Mouse (Mus musculus) myocyte (in vitro differentiated cells): Measurements from ENCODE around the gene Rtkn. TPM values are rescaled to one million over a fixed set of nuclear protein-coding genes. Genes with fewer than 3 reads are reported as not detected.
A peak's percentile ranks its signal among the peaks of the same experiment; 100 is the strongest.
"Not testable (repeated sequence)": the region's sequence is repeated elsewhere in the genome, so short reads cannot be mapped to it uniquely, and the experiment has no call there.

ENCODE experiments used
- H3K27me3 ChIP-seq: one replicate; pipeline ENCODE4 v1.6.1; 2011; ENCODE audit not compliant: control insufficient read depth, insufficient read depth, insufficient read length
- H3K36me3 ChIP-seq: one replicate; pipeline ENCODE4 v1.6.1; 2011; ENCODE audit not compliant: control insufficient read depth, insufficient read depth
- H3K4me2 ChIP-seq: one replicate; pipeline ENCODE4 v1.6.1; 2011; ENCODE audit warnings: low read depth, control low read depth
- H3K4me3 ChIP-seq: one replicate; pipeline ENCODE4 v1.5.1; 2011; ENCODE audit warnings: mild to moderate bottlenecking, control low read depth, moderate library complexity
- H3K79me2 ChIP-seq: one replicate; pipeline ENCODE4 v1.6.1; 2011; ENCODE audit not compliant: control insufficient read depth, insufficient read depth
- H3ac ChIP-seq: one replicate; pipeline ENCODE4 v1.6.1; 2011; ENCODE audit not compliant: control insufficient read depth, insufficient read length
- CEBPB ChIP-seq: IDR thresholded peaks from 2 replicates; pipeline ENCODE4 v1.6.1; 2011; ENCODE audit warnings: mild to moderate bottlenecking, moderate library complexity; ENCODE audit not compliant: poor library complexity, insufficient read depth, severe bottlenecking
- E2F4 ChIP-seq: IDR thresholded peaks from one replicate; pipeline ENCODE4 v1.6.1; 2011; ENCODE audit warnings: mild to moderate bottlenecking, control low read depth, moderate library complexity; ENCODE audit not compliant: insufficient read depth
- MAX ChIP-seq: IDR thresholded peaks from one replicate; pipeline ENCODE4 v1.6.1; 2011; ENCODE audit warnings: low read depth, mild to moderate bottlenecking, control low read depth
- MYOD1 ChIP-seq, 3 experiments: IDR thresholded peaks; one replicate each; pipeline ENCODE4 v1.6.1; 2011; ENCODE audit warnings: control low read depth in 2 of 3, low read depth in 2 of 3, mild to moderate bottlenecking in 2 of 3, moderate library complexity in 1 of 3; ENCODE audit not compliant: insufficient read length in 2 of 3, control insufficient read depth in 1 of 3
- MYOG ChIP-seq, 3 experiments: IDR thresholded peaks; one replicate each; pipeline ENCODE4 v1.6.1; 2011; ENCODE audit warnings: control low read depth in 2 of 3, low read depth in 2 of 3, mild to moderate bottlenecking in 2 of 3; ENCODE audit not compliant: insufficient read length in 2 of 3, control insufficient read depth in 1 of 3, insufficient read depth in 1 of 3
- POLR2A ChIP-seq: IDR thresholded peaks from one replicate; pipeline ENCODE4 v1.6.1; 2011; ENCODE audit warnings: low read depth, mild to moderate bottlenecking, control low read depth, moderate library complexity; ENCODE audit not compliant: insufficient read length
- POLR2AphosphoS2 ChIP-seq: IDR thresholded peaks from one replicate; pipeline ENCODE4 v1.6.1; 2011; ENCODE audit warnings: low read depth, control low read depth; ENCODE audit not compliant: insufficient read length
- REST ChIP-seq: IDR thresholded peaks from one replicate; pipeline ENCODE4 v1.6.1; 2011; ENCODE audit warnings: mild to moderate bottlenecking, control low read depth, moderate library complexity; ENCODE audit not compliant: insufficient read depth, insufficient read length
- SRF ChIP-seq: IDR thresholded peaks from one replicate; pipeline ENCODE4 v1.6.1; 2011; ENCODE audit warnings: low read depth; ENCODE audit not compliant: control insufficient read depth, insufficient read length
- TCF12 ChIP-seq: IDR thresholded peaks from one replicate; pipeline ENCODE4 v1.6.1; 2011; ENCODE audit warnings: mild to moderate bottlenecking, control low read depth; ENCODE audit not compliant: poor library complexity, insufficient read depth, severe bottlenecking
- TCF3 ChIP-seq: IDR thresholded peaks from one replicate; pipeline ENCODE4 v1.6.1; 2011; ENCODE audit warnings: low read depth, control low read depth; ENCODE audit not compliant: insufficient read length
- USF1 ChIP-seq: IDR thresholded peaks from one replicate; pipeline ENCODE4 v1.6.1; 2011; ENCODE audit warnings: low read depth, mild to moderate bottlenecking, control low read depth, moderate library complexity
- polyA plus RNA-seq: library from polyadenylated mRNA; unstranded; fragments of >200 nt; fragmentation: generic; extraction: Trizol; gene quantifications from one replicate; pipeline ENCODE4 v1.2.1, GENCODE M21; 2012; ENCODE audit warnings: missing spikeins

Rtkn gene
- polyA plus RNA-seq, 1 experiment = 29.7 TPM

DNA sequence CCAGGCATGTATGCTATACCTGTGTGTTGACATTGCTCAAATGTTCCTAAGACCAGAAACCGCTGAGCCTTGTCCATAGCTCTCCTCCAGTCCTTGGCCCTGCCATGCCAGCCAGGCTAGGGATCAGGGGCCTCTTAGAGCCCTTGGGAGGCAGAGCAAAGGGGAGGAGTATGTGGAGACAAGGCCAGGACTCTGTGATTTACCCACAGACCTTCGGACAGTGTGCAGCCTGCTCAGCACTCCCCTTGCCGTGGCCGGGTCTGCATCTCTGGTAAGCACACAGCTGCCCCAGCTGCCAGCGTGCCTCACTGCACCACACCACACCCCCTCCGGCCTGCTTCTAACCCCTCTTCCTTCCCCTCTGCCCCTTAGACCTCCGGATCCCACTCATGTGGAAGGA, 12.0 kb downstream of the Rtkn start:
- peaks cover 12% of the 10 kb centered on the region for H3K36me3 ChIP-seq
- TF ChIP-seq TCF3 (no peak), POLR2AphosphoS2 (no peak), USF1 (no peak), TCF12 (no peak), REST (no peak), POLR2A (no peak), MAX (no peak), E2F4 (no peak), MYOG (IDR thresholded peaks at IDR 0.05; ENCODE audit: control insufficient read depth in 1 of 3, insufficient read depth in 1 of 3, insufficient read length in 2 of 3, low read depth in 2 of 3) (no peak), MYOD1 (IDR thresholded peaks at IDR 0.05; ENCODE audit: control insufficient read depth in 1 of 3, insufficient read length in 2 of 3, low read depth in 2 of 3) (no peak), CEBPB (no peak), SRF (no peak)
- no peaks in the 10 kb centered on the region for H3K27me3 ChIP-seq
- H3K4me3 ChIP-seq = no peak overlapping the region
- H3K4me2 ChIP-seq = no peak overlapping the region
- H3ac ChIP-seq = no peak overlapping the region
- H3K79me2 ChIP-seq = peaks cover 17% of the 10 kb centered on the region

GRCm38 (mm10) chr6:83151721-83152120, 16.5 kb downstream of the Rtkn start:
- Histone ChIP-seq H3K4me2 (no peak overlapping the region), H3K79me2 (no peaks in the 10 kb centered on the region), H3K36me3 (peaks cover 10% of the 10 kb centered on the region), H3K4me3 (no peak overlapping the region), H3ac (no peak overlapping the region), H3K27me3 (no peaks in the 10 kb centered on the region)
- TF ChIP-seq CEBPB (no peak), POLR2A (no peak), MYOD1 (IDR thresholded peaks at IDR 0.05; ENCODE audit: control insufficient read depth in 1 of 3, insufficient read length in 2 of 3, low read depth in 2 of 3) (no peak), TCF3 (no peak), REST (no peak), POLR2AphosphoS2 (no peak), SRF (no peak), TCF12 (no peak), MYOG (IDR thresholded peaks at IDR 0.05; ENCODE audit: control insufficient read depth in 1 of 3, insufficient read depth in 1 of 3, insufficient read length in 2 of 3, low read depth in 2 of 3) (no peak), USF1 (no peak), E2F4 (no peak), MAX (no peak)

DNA sequence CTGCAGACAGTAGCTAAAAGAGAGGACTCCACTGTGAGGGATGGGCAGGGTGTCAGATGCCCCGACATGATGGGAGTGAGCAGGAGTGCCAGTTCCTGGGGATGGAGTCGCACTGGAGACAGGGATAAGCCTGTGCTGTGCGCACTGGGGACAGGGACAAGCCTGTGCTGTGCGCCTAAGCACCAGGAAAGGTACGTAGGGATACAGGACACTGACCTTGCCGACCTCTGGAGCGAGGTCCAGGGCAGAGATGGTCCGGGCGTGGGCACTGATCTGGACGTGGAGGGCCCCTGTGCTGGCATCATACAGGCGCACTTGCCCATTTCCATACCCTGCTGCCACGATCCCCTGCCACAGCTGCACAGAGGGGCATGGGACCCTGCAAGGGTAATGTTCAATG, 17.8 kb downstream of the Rtkn start:
- no peak overlapping the region for H3K4me2 ChIP-seq
- H3K36me3 ChIP-seq = peaks cover 9% of the 10 kb centered on the region
- H3K79me2 ChIP-seq = no peaks in the 10 kb centered on the region
- H3ac ChIP-seq = no peak overlapping the region
- H3K4me3 ChIP-seq = no peak overlapping the region
- no peaks in the 10 kb centered on the region for H3K27me3 ChIP-seq
- TF ChIP-seq CEBPB (no peak), TCF12 (no peak), E2F4 (no peak), POLR2A (peak; percentile 25), MAX (no peak), POLR2AphosphoS2 (peak; percentile 81), TCF3 (no peak), SRF (no peak), REST (no peak)

DNA sequence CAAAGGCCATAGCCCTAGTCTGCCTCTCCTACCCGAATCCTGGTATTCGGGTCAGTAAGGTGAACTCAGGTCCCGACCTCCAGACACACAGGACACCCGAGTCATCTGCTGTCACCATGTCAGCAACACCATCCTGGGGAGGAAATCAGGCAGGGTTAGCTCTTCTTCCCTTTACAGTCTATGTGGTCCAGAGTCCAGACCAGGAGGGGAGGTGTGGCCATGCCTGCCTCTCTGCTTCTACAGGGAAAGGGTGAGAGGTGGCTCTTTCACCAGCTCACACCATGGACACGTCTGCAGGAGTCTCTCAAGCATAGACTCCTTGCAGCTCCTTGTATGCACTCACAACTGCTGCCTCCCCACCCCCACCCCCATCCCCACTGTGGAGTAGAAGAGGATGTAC, 18.2 kb downstream of the Rtkn start:
- TF ChIP-seq TCF12 (no peak), POLR2AphosphoS2 (peak; percentile 8), POLR2A (no peak), MYOD1 (IDR thresholded peaks at IDR 0.05; ENCODE audit: control insufficient read depth in 1 of 3, insufficient read length in 2 of 3, low read depth in 2 of 3) (no peak)
- Histone ChIP-seq H3K4me2 (no peak overlapping the region), H3K4me3 (no peak overlapping the region), H3ac (no peak overlapping the region), H3K36me3 (peaks cover 9% of the 10 kb centered on the region), H3K27me3 (no peaks in the 10 kb centered on the region), H3K79me2 (no peaks in the 10 kb centered on the region)

DNA sequence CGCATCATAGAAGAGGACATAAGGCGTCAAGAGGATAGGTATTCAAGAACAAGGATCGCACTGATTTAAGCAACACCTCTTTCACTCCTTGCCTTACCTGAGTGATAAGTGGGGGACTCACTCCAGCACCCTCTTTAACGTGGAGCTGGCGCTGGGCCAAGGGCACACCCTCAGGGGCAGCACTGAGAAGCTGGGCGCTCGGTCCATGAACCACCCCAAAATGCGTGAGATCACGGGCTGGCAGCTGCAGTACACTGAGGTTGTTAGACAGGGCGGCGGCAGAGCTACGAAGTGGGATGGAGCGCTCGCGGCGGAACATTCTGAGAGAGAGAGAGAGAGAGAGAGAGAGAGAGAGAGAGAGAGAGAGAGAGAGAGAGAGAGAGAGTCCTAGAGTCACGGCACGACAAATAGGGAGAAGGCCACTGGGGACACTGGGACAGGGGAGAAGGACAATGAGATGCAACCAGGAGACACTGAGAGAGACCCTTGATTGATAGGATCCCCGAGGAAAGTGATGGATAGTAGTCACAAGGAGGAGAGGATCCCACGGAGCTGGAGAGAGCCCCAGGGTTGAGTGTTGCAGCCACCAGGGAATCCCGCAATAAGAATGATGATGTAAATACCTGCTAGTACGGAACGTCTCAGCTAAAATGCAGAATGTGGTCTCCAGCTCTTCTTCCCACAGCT, 20.4 kb downstream of the Rtkn start:
- no peaks in the 10 kb centered on the region for H3K79me2 ChIP-seq
- peak overlapping the region; percentile 58 for H3K4me3 ChIP-seq
- no peaks in the 10 kb centered on the region for H3K27me3 ChIP-seq
- peak overlapping the region; percentile 89 for H3K4me2 ChIP-seq
- no peak overlapping the region for H3ac ChIP-seq
- H3K36me3 ChIP-seq = peaks cover 4% of the 10 kb centered on the region
- TF ChIP-seq TCF3 = no peak
- TF ChIP-seq TCF12 = no peak
- no peak for TF ChIP-seq SRF
- no peak for TF ChIP-seq MAX
- TF ChIP-seq E2F4 = no peak
- no peak for TF ChIP-seq USF1

GRCm38 (mm10) chr6:83156259-83156684, 21.0 kb downstream of the Rtkn start, which contains the start of the genes Wdr54 and 1700003E16Rik:
TSS of gene Wdr54 (minus strand) at chr6:83156397.
TSS of gene 1700003E16Rik (plus strand) at chr6:83156404.
- H3K4me2 ChIP-seq = peak within 1 kb of the TSS; percentile 89
- H3ac ChIP-seq = no peak within 1 kb of the TSS
- H3K4me3 ChIP-seq = peak within 1 kb of the TSS; percentile 58
- H3K79me2 ChIP-seq = no peaks in the 10 kb centered on the region
- peak; percentile 60 for TF ChIP-seq POLR2A
- TF ChIP-seq MAX = no peak
- peak; percentile 79 for TF ChIP-seq POLR2AphosphoS2
- TF ChIP-seq REST = no peak
- peak; percentile 20 for TF ChIP-seq E2F4
- H3K27me3 ChIP-seq = peaks cover 5% of the 10 kb centered on the region
- H3K36me3 ChIP-seq = peaks cover 3% of the 10 kb centered on the region

DNA sequence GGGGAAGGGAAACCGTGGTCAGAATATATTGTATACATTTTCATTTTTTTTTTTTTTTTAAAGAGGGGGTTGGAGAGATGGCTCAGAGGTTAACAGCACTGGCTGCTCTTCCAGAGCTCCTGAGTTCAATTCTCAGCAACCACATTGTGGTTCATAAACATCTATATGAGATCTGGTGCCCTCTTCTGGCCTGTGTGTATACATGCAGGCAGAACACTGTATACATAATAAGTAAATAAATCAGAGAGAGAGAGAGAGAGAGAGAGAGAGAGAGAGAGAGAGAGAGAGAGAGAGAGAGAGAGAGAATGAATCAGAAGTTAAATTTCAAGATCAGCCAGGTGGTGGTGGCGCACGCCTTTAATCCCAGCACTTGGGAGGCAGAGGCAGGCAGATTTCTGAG, 24.2 kb downstream of the Rtkn start:
- H3K4me3 ChIP-seq, H3K4me2 ChIP-seq, H3ac ChIP-seq, H3K79me2 ChIP-seq, H3K36me3 ChIP-seq: not testable (repeated sequence)
- H3K27me3 ChIP-seq = peaks cover 12% of the 10 kb centered on the region
